Mouse (Mus musculus): ENCODE data around the gene Padi3. TPM values are rescaled to one million over a fixed set of nuclear protein-coding genes. Genes with fewer than 3 reads are reported as not detected.

The Padi3 gene
- not detected in 2 replicates for polyA plus RNA-seq (2015; fragmentation: Nextera tagmentation; extraction: Ambion mirVana)

GRCm38 (mm10) chr4:140810458-140811260, at the start of gene Padi3:
TSS of gene Padi3 (minus strand) at chr4:140810648.
- Histone ChIP-seq H3K4me1 (peaks cover 7% of the 10 kb centered on the region), H3K9ac (no peak within 1 kb of the TSS)

GRCm38 (mm10) chr4:140859291-140859690, 48.8 kb upstream of the Padi3 start:
- Histone ChIP-seq H3K27ac (no peak overlapping the region), H3K4me3 (no peak overlapping the region), H3K27me3 (replicated peaks) (no peaks in the 10 kb centered on the region), H3K4me1 (no peaks in the 10 kb centered on the region), H3K4me2 (no peak overlapping the region), H3K9me3 (no peaks in the 10 kb centered on the region), H3K36me3 (replicated peaks) (no peaks in the 10 kb centered on the region), H3K9ac (no peak overlapping the region)
- ATAC-seq (replicated peaks): no peak
- WGBS: 78% methylated on average over 11 of the region's 11 CpGs

More at GRCm38 (mm10) chr4:140810458-140811260, at the start of gene Padi3:
- Histone ChIP-seq H3K4me2 (no peak within 1 kb of the TSS), H3K4me3 (no peak within 1 kb of the TSS), H3K36me3 (replicated peaks) (no peaks in the 10 kb centered on the region), H3K27me3 (replicated peaks) (peaks cover 8% of the 10 kb centered on the region), H3K27ac (no peak within 1 kb of the TSS), H3K9me3 (no peaks in the 10 kb centered on the region)
- 74% methylated on average over 15 of the region's 16 CpGs for WGBS
- no peak for ATAC-seq (replicated peaks)

DNA sequence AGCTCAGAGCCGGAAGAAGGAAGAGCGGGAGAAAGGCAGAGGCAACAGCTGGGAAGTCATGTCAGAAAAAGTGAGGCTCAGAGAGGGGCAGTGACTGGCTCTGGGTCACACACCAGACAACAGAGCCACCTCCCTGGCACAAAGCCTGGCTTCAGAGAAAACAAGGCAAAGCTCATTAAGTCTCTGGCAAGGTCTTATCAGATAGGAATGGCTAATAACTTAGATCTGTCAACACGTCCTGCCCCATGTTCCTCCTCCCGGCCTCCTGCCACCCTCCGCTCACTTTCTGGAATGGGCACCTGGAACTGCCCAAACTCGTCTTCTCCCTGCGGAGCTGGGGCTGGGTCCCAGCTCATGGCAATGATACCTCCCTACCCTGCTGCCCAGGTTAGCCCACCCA, 47.4 kb upstream of the Padi3 start:
- WGBS: 85% methylated on average over 7 of the region's 7 CpGs
- no peak for ATAC-seq (replicated peaks)
- no peak overlapping the region for H3K9ac ChIP-seq
- no peaks in the 10 kb centered on the region for H3K4me1 ChIP-seq
- no peak overlapping the region for H3K4me3 ChIP-seq
- H3K27ac ChIP-seq: no peak overlapping the region
- H3K9me3 ChIP-seq: no peaks in the 10 kb centered on the region
- no peaks in the 10 kb centered on the region for H3K27me3 ChIP-seq (replicated peaks)
- no peaks in the 10 kb centered on the region for H3K36me3 ChIP-seq (replicated peaks)
- H3K4me2 ChIP-seq: no peak overlapping the region

GRCm38 (mm10) chr4:140857041-140857440, 46.6 kb upstream of the Padi3 start:
- WGBS: 88% methylated on average over 5 of the region's 5 CpGs
- H3K9ac ChIP-seq: no peak overlapping the region
- no peak for ATAC-seq (replicated peaks)
- H3K9me3 ChIP-seq: no peaks in the 10 kb centered on the region
- H3K4me2 ChIP-seq: no peak overlapping the region
- no peaks in the 10 kb centered on the region for H3K27me3 ChIP-seq (replicated peaks)
- no peaks in the 10 kb centered on the region for H3K36me3 ChIP-seq (replicated peaks)
- H3K27ac ChIP-seq: no peak overlapping the region
- H3K4me3 ChIP-seq: no peak overlapping the region
- no peaks in the 10 kb centered on the region for H3K4me1 ChIP-seq

DNA sequence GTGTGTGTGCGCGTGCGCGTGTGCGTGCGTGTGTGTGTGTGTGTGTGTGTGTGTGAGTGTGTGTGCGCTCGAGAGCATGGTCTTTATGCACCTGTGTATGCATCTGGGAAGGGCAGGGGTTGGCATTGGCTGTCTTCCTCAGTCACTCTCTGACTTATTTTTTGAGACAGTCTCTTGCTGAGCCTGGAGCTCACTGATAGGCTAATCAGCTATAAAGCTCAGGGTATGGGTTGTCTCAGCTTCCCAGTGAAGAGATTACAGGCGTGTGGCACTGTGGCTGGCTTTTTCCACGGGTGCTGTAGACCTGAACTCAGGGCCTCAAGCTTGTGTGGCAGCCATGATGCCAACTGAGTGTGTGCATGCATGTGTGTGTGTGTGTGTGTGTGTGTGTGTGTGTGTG, 44.7 kb upstream of the Padi3 start:
- Histone ChIP-seq H3K9me3 (no peaks in the 10 kb centered on the region), H3K4me2 (no peak overlapping the region), H3K4me1 (no peaks in the 10 kb centered on the region), H3K27ac (no peak overlapping the region), H3K4me3 (no peak overlapping the region), H3K36me3 (replicated peaks) (no peaks in the 10 kb centered on the region), H3K9ac (no peak overlapping the region), H3K27me3 (replicated peaks) (no peaks in the 10 kb centered on the region)
- no peak for ATAC-seq (replicated peaks)
- 85% methylated on average over 10 of the region's 10 CpGs for WGBS

- WGBS: 77% methylated on average over 10 of the region's 10 CpGs
These were observed 44.0 kb upstream of the Padi3 start for GRCm38 (mm10) chr4:140854455-140854864.

DNA sequence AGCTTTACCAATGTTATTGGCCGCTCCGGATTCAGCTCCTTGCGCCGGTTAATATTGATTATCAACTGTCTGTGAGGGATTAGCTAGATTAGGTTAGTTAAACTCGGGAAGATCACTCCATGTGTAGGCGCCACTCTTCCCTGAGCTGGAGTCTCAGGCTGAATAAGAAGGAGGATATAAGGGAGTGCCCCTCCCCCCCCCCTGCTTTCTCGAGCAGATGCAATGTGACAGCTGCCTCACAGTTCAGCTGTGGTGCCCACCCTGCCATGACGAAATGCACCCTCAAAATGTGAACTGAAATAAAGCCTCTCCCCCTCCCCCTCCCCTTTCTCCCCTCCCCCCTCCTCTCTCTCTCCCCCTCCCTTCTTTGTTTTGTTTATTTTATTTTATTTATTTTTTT, 43.2 kb upstream of the Padi3 start:
- Histone ChIP-seq H3K27me3 (replicated peaks) (no peaks in the 10 kb centered on the region), H3K9ac (no peak overlapping the region), H3K36me3 (replicated peaks) (no peaks in the 10 kb centered on the region), H3K9me3 (no peaks in the 10 kb centered on the region), H3K27ac (no peak overlapping the region), H3K4me2 (no peak overlapping the region), H3K4me3 (no peak overlapping the region), H3K4me1 (no peaks in the 10 kb centered on the region)
- 44% methylated on average over 8 of the region's 8 CpGs for WGBS
- ATAC-seq (replicated peaks): no peak

More at GRCm38 (mm10) chr4:140854455-140854864, 44.0 kb upstream of the Padi3 start:
- Histone ChIP-seq H3K27me3 (replicated peaks) (no peaks in the 10 kb centered on the region), H3K4me3 (no peak overlapping the region), H3K36me3 (replicated peaks) (no peaks in the 10 kb centered on the region), H3K4me2 (no peak overlapping the region), H3K27ac (no peak overlapping the region), H3K4me1 (no peaks in the 10 kb centered on the region), H3K9ac (no peak overlapping the region), H3K9me3 (no peaks in the 10 kb centered on the region)
- ATAC-seq (replicated peaks): no peak

GRCm38 (mm10) chr4:140849310-140849709, 38.9 kb upstream of the Padi3 start:
- Histone ChIP-seq H3K27me3 (replicated peaks) (no peaks in the 10 kb centered on the region), H3K4me1 (no peaks in the 10 kb centered on the region; the same call in 1 of the 2 replicates), H3K4me2 (no peak overlapping the region), H3K9ac (no peak overlapping the region), H3K4me3 (no peak overlapping the region), H3K9me3 (no peaks in the 10 kb centered on the region), H3K27ac (no peak overlapping the region), H3K36me3 (replicated peaks) (no peaks in the 10 kb centered on the region)
- 69% methylated on average over 11 of the region's 11 CpGs for WGBS
- ATAC-seq (replicated peaks): no peak

- H3K4me1 ChIP-seq: no peaks in the 10 kb centered on the region; the same call in 1 of the 2 replicates
- no peak within 1 kb of the TSS for H3K4me3 ChIP-seq
- H3K36me3 ChIP-seq (replicated peaks): no peaks in the 10 kb centered on the region
- no peaks in the 10 kb centered on the region for H3K27me3 ChIP-seq (replicated peaks)
- no peak within 1 kb of the TSS for H3K4me2 ChIP-seq
- H3K9me3 ChIP-seq: no peaks in the 10 kb centered on the region
- no peak for ATAC-seq (replicated peaks)
- no peak within 1 kb of the TSS for H3K9ac ChIP-seq
- H3K27ac ChIP-seq: no peak within 1 kb of the TSS
- WGBS: 58% methylated on average over 6 of the region's 6 CpGs
These were observed 35.2 kb upstream of the Padi3 start, which contains the start of gene Padi1 for GRCm38 (mm10) chr4:140845666-140846065. TSS of gene Padi1 (minus strand) at chr4:140845778.

DNA sequence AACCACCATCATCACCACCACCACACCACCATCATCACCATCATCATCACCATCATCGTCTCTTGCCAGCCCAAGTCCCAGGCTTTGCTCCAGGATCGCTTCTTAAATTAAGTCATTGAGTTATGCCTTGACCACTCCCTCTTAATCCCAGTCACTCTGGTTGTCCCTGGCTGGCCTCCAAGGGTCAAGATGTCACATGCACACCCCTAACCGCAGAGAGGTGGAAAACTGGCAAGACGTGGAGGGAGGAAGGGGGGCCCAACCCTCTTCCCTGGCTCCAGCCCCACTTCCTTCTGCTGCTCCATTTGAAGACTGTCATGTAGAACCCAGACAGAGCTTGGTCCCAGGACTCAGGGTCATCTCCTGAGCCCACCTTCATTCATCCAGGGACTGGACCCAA, 34.5 kb upstream of the Padi3 start:
- Histone ChIP-seq H3K4me1 (no peaks in the 10 kb centered on the region; the same call in 1 of the 2 replicates), H3K36me3 (replicated peaks) (no peaks in the 10 kb centered on the region), H3K4me3 (no peak overlapping the region), H3K9me3 (no peaks in the 10 kb centered on the region), H3K4me2 (no peak overlapping the region), H3K9ac (no peak overlapping the region), H3K27ac (no peak overlapping the region), H3K27me3 (replicated peaks) (no peaks in the 10 kb centered on the region)
- ATAC-seq (replicated peaks): no peak
- WGBS: 62% methylated on average over 4 of the region's 4 CpGs

- Histone ChIP-seq H3K27me3 (replicated peaks) (no peaks in the 10 kb centered on the region), H3K36me3 (replicated peaks) (no peaks in the 10 kb centered on the region), H3K4me2 (no peak overlapping the region), H3K9ac (no peak overlapping the region), H3K4me3 (no peak overlapping the region), H3K4me1 (no peaks in the 10 kb centered on the region; the same call in 1 of the 2 replicates), H3K9me3 (no peaks in the 10 kb centered on the region), H3K27ac (no peak overlapping the region)
- ATAC-seq (replicated peaks): no peak
- 51% methylated on average over 15 of the region's 15 CpGs for WGBS
These were observed 33.3 kb upstream of the Padi3 start for GRCm38 (mm10) chr4:140843670-140844280.

DNA sequence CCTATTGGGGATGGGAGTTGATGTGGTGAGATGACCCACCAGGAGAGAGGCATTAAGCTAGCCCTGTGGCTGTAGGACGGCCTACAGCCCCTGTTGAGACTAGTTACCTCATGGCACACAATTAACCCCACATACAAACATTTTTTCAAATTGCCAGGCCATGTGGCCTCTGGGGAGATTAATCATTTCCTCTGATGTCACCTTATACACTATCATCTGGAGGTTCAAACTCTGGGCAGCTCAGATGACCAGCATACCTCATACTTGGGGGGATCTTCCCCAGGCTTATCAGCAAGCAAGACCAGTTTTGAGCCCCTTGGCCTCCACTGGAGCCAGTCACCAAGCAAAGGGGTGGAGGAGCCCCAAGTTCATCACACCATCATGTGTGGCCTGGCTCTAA, 32.5 kb upstream of the Padi3 start:
- Histone ChIP-seq H3K4me3 (no peak overlapping the region), H3K27ac (no peak overlapping the region), H3K27me3 (replicated peaks) (no peaks in the 10 kb centered on the region), H3K9me3 (no peaks in the 10 kb centered on the region), H3K36me3 (replicated peaks) (no peaks in the 10 kb centered on the region), H3K4me2 (no peak overlapping the region), H3K4me1 (no peaks in the 10 kb centered on the region; the same call in 1 of the 2 replicates), H3K9ac (no peak overlapping the region)
- ATAC-seq (replicated peaks): no peak
- 70% methylated on average over 1 of the region's 1 CpGs for WGBS

Measured in midbrain, embryonic 15.5 days (tissue).